Mouse (Mus musculus) midbrain, embryonic 15.5 days (tissue): ENCODE measurements around the gene Trpv2. TPM values are rescaled to one million over a fixed set of nuclear protein-coding genes. Genes with fewer than 3 reads are reported as not detected.

Experiments
- ATAC-seq: fragments of 200-750 bp; cut with Nextera tagmentation; replicated peaks from 2 replicates; pipeline ENCODE4 v1.8.0; 2017; ENCODE audit warnings: moderate TSS enrichment
- H3K27ac ChIP-seq: fragments of 300-500 bp; sonication (generic); 2 replicates; pipeline ENCODE4 v1.5.1; 2015; ENCODE audit warnings: mild to moderate bottlenecking, inconsistent platforms
- H3K27me3 ChIP-seq: fragments of 300-500 bp; sonication (generic); replicated peaks from 2 replicates; pipeline ENCODE4 v1.6.1; 2015; ENCODE audit warnings: inconsistent platforms
- H3K36me3 ChIP-seq: fragments of 300-500 bp; sonication (generic); replicated peaks from 2 replicates; pipeline ENCODE4 v1.6.1; 2015; ENCODE audit warnings: inconsistent platforms
- H3K4me1 ChIP-seq: fragments of 300-500 bp; sonication (generic); 2 replicates; pipeline ENCODE4 v1.6.1; 2015; ENCODE audit warnings: inconsistent platforms
- H3K4me2 ChIP-seq: fragments of 300-500 bp; sonication (generic); 2 replicates; pipeline ENCODE4 v1.6.1; 2015; ENCODE audit warnings: inconsistent platforms, mild to moderate bottlenecking, moderate library complexity
- H3K4me3 ChIP-seq: fragments of 300-500 bp; sonication (generic); 2 replicates; pipeline ENCODE4 v1.5.1; 2015; ENCODE audit warnings: mild to moderate bottlenecking, inconsistent platforms
- H3K9ac ChIP-seq: fragments of 300-500 bp; sonication (generic); 2 replicates; pipeline ENCODE4 v1.6.1; 2015; ENCODE audit warnings: mild to moderate bottlenecking, inconsistent platforms
- H3K9me3 ChIP-seq: fragments of 300-500 bp; sonication (generic); 2 replicates; pipeline ENCODE4 v1.6.1; 2016; ENCODE audit warnings: inconsistent platforms
- WGBS: fragments of 180-500 bp; shearing (Covaris S2); methylation state at CpG from one replicate; pipeline ENCODE4 v1.1.7; 2015; ENCODE audit warnings: mixed read lengths; 5-methylcytosine and 5-hydroxymethylcytosine counted together
- polyA plus RNA-seq: library from polyadenylated mRNA; unstranded; fragments of >200 nt; fragmentation: Nextera tagmentation; extraction: Ambion mirVana; gene quantifications from 2 replicates; pipeline ENCODE4 v1.2.1, GENCODE M21; 2015

Gene Trpv2
- polyA plus RNA-seq, 1 experiment from 2014 or later = 35.8 TPM

DNA sequence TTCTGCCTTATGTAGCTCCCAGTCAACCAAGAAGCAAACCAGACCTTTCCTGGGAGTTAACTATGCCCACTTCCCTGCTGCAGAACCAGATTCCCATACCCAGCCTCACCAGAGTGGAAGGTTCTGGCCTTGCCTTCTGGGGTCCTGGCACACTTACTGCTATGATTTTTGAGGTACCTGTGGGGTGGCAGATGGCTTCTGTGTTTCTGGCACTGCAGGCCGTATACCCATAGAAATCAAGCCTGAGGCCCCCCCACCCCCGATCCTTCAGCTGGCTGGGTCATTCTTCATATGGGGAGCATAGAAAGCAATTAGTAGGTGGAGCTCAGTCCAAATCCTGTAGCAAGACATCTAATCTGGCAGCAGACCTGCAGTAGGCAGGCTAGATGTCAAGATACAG is 16.7 kb downstream of the Trpv2 start:
- Histone ChIP-seq H3K36me3 (peaks cover 19% of the 10 kb centered on the region), H3K4me3 (no peak overlapping the region), H3K4me2 (no peak overlapping the region), H3K9ac (no peak overlapping the region), H3K27ac (no peak overlapping the region), H3K4me1 (no peaks in the 10 kb centered on the region), H3K9me3 (no peaks in the 10 kb centered on the region), H3K27me3 (no peaks in the 10 kb centered on the region)
- WGBS = 86% methylated on average over 2 of the region's 2 CpGs
- no peak for ATAC-seq

GRCm38 (mm10) chr11:62591904-62592575 is 17.8 kb downstream of the Trpv2 start:
- no peak overlapping the region for H3K4me3 ChIP-seq
- no peak for ATAC-seq
- H3K4me1 ChIP-seq = no peaks in the 10 kb centered on the region
- no peak overlapping the region for H3K27ac ChIP-seq
- 86% methylated on average over 8 of the region's 8 CpGs for WGBS
- no peaks in the 10 kb centered on the region for H3K27me3 ChIP-seq
- H3K36me3 ChIP-seq = peaks cover 19% of the 10 kb centered on the region
- no peak overlapping the region for H3K9ac ChIP-seq
- no peak overlapping the region for H3K4me2 ChIP-seq
- H3K9me3 ChIP-seq = no peaks in the 10 kb centered on the region

- 86% methylated on average over 4 of the region's 4 CpGs for WGBS
- H3K36me3 ChIP-seq = peaks cover 8% of the 10 kb centered on the region; the same call in 1 of the 2 replicates
- no peak overlapping the region for H3K27ac ChIP-seq
- no peaks in the 10 kb centered on the region for H3K9me3 ChIP-seq
- H3K27me3 ChIP-seq = no peaks in the 10 kb centered on the region
- no peak for ATAC-seq
- H3K4me1 ChIP-seq = peaks cover 8% of the 10 kb centered on the region
- no peak overlapping the region for H3K4me2 ChIP-seq
- no peak overlapping the region for H3K9ac ChIP-seq
- H3K4me3 ChIP-seq = no peak overlapping the region
Measured at GRCm38 (mm10) chr11:62598571-62598970, 24.3 kb downstream of the Trpv2 start.

DNA sequence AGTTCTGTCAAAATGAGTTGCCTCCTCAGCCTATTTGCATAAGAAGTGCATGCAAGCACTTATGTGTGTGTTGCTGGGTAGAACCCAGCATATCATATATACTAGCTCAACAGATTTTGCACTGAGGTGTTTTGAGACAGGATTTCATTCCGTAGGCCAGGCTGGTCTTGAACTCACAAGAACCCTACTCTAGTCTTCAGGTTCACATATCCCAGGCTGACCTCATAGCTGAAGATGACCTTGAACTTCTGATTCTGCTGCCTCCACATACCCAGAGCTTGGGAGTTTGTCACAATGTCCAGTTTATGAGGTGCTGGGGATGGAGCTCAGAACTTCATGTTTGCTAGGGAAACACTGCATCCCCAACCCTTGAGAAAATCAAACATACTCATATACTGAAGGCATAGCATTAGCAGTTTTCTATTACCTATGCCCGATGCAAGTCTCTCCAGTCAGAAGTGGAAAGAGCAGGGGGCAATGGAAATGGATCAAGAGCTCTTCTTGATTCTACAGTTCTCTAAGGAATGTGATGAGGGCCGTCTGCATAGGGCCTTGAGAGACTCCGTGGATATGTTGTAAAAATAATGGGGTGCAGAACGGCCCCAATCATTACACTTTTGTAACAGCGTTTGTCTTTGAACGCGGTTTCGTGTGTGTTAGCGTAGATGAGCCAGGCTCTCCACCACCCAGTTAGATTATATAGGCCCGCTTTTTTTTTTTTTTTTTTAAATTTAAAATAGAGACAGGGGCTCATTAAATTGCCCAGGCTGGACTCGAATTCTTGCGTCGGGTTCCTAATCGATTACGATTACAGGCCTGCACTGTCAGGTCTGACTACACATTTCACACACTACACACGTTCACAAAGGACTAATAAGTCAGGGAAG is 27.7 kb downstream of the Trpv2 start:
- no peaks in the 10 kb centered on the region for H3K27me3 ChIP-seq
- peak overlapping the region; percentile 94 for H3K27ac ChIP-seq
- H3K4me2 ChIP-seq = peak overlapping the region; percentile 87
- ATAC-seq = peak; percentile 3; the same call in 1 of the 2 replicates
- peak overlapping the region; percentile 78 for H3K4me3 ChIP-seq
- no peaks in the 10 kb centered on the region for H3K9me3 ChIP-seq
- 12% methylated on average over 17 of the region's 17 CpGs for WGBS
- H3K9ac ChIP-seq = peak overlapping the region; percentile 53
- peaks cover 19% of the 10 kb centered on the region for H3K36me3 ChIP-seq
- H3K4me1 ChIP-seq = peaks cover 40% of the 10 kb centered on the region

DNA sequence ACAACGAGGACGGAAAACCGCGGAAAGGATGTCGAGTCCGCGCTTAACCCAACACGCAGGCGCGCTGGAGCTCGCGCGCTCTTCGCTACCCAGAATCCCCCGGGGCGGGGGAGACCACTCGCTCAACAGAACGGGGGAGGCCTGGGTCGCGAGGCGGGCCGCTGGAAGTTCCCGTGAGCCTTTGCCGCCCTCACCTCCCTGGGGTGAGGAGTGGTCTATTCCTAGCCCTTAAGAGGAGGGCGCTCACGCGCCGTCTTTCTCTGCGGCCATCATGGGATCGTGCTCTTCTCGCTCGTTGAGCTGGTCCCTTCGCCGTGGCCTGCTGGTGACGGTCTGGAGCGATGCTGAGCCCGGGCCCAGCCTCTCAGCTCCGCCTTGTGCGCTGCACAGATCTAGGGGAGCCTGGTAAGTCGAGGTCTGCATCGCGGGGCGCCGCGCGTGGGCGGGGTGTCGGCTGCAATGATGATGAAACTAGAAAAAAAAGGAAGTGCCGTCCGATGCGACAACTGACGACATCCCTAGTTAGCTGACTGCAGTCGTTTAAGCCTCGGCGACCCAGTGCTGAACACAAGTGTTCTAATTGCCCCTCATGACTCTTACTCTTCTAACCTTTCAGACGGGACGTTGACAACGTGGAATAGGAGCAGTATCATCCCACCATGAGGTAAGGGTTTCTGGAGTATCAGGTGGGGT is 28.5 kb downstream of the Trpv2 start:
- peak; percentile 95 for ATAC-seq
- Histone ChIP-seq H3K4me1 (peaks cover 44% of the 10 kb centered on the region), H3K4me3 (peak overlapping the region; percentile 78), H3K36me3 (peaks cover 26% of the 10 kb centered on the region), H3K4me2 (peak overlapping the region; percentile 87), H3K9ac (peak overlapping the region; percentile 97), H3K27me3 (no peaks in the 10 kb centered on the region), H3K27ac (peak overlapping the region; percentile 94), H3K9me3 (no peaks in the 10 kb centered on the region)
- under 1% methylated on average over 58 of the region's 58 CpGs for WGBS

DNA sequence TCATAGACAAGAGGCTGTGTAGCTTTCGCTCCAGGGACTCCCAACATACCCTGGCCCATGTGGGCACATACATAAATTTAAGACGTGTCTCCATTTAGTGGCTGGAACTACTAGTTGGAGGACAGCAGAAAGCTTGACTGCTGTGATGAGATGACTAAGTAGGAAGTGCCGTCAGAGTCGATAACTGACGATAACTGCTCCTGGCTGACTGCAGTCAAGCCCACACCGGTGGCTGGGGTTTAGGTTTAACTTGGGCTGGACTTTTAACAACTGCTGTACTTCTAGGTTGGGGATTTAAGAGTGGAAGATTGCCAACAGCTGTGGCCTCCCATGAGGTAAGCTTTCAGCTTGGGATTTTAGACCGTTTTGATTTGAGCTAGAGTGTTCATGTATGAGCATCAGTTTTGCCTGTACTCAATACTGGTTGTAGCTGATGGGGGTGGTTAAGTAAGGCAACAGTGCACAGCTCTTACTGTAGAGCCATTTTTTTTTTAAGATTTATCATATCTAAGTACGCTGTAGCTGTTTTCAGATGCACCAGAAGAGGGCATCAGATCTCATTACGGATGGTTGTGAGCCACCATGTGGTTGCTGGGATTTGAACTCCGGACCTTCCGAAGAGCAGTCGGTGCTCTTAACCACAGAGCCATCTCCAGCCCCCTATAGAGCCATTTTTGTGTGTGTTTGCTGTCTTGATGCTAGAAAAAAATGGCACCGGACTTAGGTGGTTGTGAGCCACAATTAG is 29.2 kb downstream of the Trpv2 start:
- Histone ChIP-seq H3K27me3 (no peaks in the 10 kb centered on the region), H3K4me3 (peak overlapping the region; percentile 78), H3K36me3 (peaks cover 26% of the 10 kb centered on the region), H3K9ac (peak overlapping the region; percentile 97), H3K9me3 (no peaks in the 10 kb centered on the region), H3K27ac (peak overlapping the region; percentile 94), H3K4me1 (peaks cover 44% of the 10 kb centered on the region), H3K4me2 (peak overlapping the region; percentile 87)
- WGBS = under 1% methylated on average over 13 of the region's 13 CpGs
- peak; percentile 4 for ATAC-seq

DNA sequence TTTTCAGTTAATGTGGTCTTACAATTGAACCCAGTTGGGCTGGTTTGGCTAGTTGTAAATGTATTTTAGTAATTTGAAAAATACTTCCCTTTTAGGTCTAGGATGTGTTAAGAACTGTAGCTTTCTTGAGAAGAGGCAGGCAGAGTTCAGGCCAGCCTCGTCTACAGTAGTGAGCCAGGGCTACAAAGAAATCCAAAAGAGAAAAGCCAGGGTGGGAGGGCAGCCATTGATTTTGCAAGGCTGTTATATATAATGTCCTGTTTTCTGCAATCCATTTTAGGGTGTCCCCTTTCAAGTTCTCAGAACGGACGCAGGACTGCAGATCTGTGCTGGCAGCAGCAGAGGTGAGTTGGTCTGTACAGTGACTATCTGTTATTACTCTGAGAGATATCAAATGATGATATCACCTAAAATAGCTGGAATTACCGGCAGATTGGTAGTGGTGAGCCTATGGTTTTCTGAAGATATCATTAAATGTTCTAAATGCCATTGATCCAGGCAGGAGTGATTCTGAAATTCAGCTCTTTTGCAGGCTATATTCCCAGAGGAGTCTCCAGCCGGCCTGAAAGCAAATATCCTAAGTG is 29.9 kb downstream of the Trpv2 start:
- ATAC-seq = no peak
- Histone ChIP-seq H3K4me1 (peaks cover 44% of the 10 kb centered on the region), H3K9me3 (no peaks in the 10 kb centered on the region), H3K4me2 (peak overlapping the region; percentile 87), H3K27ac (peak overlapping the region; percentile 36), H3K27me3 (no peaks in the 10 kb centered on the region), H3K36me3 (peaks cover 26% of the 10 kb centered on the region), H3K9ac (peak overlapping the region; percentile 97; the same call in 1 of the 2 replicates), H3K4me3 (peak overlapping the region; percentile 78)
- 15% methylated on average over 5 of the region's 5 CpGs for WGBS

DNA sequence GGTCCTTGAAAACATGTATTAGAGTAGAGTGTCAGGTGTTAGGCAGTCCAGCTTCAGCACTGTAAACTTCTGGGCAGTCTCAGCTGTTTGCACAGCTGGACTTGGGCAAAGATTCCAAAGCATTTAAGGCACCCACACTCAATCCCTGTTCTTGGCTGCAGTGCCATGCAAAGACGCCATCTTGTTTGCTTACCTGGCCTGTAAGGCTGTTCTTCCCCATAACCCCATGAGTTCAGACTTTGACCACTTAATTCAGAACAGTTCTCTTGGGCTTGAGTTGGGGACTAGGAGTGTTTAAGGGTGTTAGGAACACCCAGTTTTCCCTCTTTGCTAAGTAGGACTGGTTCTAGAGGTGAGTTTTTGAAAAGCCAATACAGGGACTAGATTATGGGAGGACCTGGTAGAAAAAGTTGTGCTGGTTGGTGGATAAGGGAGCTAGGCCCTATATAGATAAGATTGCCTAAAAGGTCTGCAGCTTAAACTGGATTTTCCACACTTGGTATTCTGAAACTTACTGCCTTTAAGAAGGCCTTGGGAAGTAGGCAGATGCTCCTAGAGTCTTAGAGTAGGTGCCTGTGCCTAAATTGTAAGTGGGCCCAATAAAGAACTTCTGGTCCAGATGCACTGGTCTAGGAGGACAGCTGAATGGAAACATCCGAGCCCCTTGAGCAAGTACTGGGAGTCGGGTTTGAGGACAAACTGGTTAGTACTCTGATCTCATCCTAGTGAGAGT is 30.8 kb downstream of the Trpv2 start:
- peaks cover 26% of the 10 kb centered on the region for H3K36me3 ChIP-seq
- H3K9me3 ChIP-seq = no peaks in the 10 kb centered on the region
- H3K4me1 ChIP-seq = peaks cover 44% of the 10 kb centered on the region
- ATAC-seq = no peak
- peak overlapping the region; percentile 10; the same call in 1 of the 2 replicates for H3K27ac ChIP-seq
- peak overlapping the region; percentile 87 for H3K4me2 ChIP-seq
- H3K27me3 ChIP-seq = no peaks in the 10 kb centered on the region
- H3K4me3 ChIP-seq = peak overlapping the region; percentile 8; the same call in 1 of the 2 replicates
- 32% methylated on average over 3 of the region's 3 CpGs for whole genome bisulfite sequencing
- peak overlapping the region; percentile 97; the same call in 1 of the 2 replicates for H3K9ac ChIP-seq

- H3K9ac ChIP-seq = peak overlapping the region; percentile 25; the same call in 1 of the 2 replicates
- H3K4me2 ChIP-seq = peak overlapping the region; percentile 87
- ATAC-seq = no peak
- peaks cover 44% of the 10 kb centered on the region for H3K4me1 ChIP-seq
- H3K27me3 ChIP-seq = no peaks in the 10 kb centered on the region
- no peaks in the 10 kb centered on the region for H3K9me3 ChIP-seq
- peak overlapping the region; percentile 8; the same call in 1 of the 2 replicates for H3K4me3 ChIP-seq
- peaks cover 26% of the 10 kb centered on the region for H3K36me3 ChIP-seq
- H3K27ac ChIP-seq = peak overlapping the region; percentile 7; the same call in 1 of the 2 replicates
- 41% methylated on average over 10 of the region's 10 CpGs for WGBS
Measured at GRCm38 (mm10) chr11:62605619-62606298, 31.5 kb downstream of the Trpv2 start.
